Mouse (Mus musculus): Measurements from ENCODE around the gene Lap3.

Lap3 gene

DNA sequence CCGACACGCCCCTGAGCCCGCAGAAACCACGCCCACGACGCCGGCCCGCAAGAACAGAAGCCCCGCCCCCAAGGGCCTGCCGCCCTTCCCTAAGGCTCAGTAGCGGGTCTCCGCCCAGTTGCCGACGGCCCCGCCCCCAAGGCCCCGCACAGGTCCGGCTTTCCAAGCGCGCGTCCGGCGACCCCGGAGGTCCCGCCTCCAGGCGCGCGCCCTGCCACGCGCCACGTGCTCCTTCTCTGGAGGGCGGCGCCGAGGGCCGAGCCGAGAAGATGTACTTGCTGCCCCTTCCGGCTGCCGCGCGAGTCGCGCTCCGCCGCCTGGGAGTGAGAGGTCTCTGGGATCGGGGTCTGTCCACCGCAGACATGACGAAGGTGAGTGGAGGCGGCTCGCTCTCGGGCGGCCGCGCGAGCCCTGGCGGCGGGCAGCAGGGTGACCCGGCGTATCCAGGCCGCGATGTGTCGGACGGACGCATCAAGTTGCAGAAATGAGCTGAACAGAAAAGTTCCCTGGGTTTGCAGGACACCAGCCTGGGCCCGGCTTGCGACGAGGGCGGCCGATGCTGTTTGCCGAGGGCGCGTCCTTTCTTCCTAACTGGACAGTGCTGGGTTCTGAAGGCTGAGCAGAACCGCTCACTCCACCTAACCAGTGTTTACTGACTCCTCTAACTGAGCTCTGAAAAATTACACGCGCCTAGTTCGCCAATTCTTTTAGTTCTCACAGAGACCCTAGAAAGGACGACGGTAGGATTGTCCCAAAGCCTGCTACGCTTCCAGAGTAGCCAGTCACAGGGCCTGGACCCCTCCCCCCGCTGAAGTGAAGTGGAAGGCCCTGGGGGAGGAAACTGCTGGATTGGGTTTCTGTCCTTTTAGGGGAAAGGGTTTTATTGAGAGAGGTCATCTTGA is at the start of gene Lap3:
Gene Lap3 (plus strand): TSS at position 184 of the 902 bp plus-strand sequence.
- DNase-seq, result peak; percentile 98

DNA sequence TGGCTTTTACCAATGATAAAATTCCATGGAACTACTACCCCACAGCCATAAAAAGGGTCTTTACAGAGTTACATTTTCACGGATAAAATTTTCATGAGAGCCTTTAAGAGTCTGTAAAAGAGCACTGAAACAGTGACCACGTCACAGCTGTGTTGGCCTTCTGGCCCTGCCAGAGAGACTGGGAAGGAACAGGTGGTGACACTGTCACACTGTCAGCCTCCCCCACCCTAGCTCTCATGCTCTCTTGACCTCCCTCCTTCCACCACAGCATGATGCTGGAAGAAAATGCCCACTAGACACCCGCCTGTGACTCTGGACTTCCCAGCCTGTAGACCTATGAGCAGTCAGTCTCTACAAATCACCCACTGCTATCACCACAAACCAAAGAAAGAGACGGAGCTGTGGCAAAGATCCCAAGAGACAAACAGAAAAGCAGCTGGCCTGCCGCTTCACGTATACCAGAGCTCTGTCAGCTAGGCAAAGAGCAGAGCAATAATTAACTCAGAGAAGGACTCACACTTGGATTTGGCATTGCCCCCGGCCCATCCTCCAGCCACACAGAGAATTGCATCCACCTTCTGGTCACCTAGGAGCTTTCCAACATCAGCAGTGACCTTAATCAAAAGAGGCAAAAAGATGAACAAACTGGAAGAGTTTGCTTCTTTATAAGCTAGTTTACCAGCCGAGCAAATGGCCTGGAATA is 48.9 kb upstream of the Lap3 start:
- DNase-seq, result no peak

DNA sequence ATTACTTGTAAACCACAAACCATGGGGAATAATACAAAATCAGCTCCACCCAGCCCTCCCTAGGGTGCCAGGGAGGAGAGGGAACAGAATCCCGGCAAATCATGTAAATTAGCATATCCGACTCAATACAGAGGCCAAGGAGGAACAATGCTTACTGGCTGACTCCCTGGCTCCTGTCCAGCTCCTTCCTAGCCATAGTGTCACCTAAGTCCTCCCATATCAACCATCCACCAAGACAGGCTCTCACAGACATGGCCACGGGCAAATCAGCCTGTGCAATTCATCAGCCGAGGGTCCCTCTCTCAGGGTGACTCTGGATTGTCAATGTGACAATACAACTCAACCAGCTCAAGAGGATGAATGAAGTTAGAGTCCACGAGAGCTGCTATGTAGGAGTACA is 44.5 kb upstream of the Lap3 start:
- DNase-seq, result no peak

DNA sequence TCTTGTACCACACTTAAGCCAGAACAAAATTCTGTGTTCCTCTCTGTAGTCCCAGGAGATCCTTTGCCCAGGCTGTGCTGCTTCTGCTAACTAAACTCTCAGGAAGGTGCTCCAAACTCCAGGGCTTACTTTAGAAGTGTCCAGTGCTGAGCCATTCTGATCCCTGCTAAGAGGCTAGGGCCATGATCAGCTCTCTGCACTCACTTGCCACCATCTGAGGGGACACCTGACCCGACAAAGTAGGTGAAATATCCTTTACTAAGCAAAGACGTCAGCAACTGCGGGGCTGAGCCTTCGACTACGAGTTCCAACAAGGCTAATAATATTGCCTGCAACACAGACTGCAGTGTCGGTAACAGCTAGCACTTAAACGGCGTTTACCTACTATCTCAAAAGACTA is 44.0 kb upstream of the Lap3 start:
- no peak for DNase-seq

DNA sequence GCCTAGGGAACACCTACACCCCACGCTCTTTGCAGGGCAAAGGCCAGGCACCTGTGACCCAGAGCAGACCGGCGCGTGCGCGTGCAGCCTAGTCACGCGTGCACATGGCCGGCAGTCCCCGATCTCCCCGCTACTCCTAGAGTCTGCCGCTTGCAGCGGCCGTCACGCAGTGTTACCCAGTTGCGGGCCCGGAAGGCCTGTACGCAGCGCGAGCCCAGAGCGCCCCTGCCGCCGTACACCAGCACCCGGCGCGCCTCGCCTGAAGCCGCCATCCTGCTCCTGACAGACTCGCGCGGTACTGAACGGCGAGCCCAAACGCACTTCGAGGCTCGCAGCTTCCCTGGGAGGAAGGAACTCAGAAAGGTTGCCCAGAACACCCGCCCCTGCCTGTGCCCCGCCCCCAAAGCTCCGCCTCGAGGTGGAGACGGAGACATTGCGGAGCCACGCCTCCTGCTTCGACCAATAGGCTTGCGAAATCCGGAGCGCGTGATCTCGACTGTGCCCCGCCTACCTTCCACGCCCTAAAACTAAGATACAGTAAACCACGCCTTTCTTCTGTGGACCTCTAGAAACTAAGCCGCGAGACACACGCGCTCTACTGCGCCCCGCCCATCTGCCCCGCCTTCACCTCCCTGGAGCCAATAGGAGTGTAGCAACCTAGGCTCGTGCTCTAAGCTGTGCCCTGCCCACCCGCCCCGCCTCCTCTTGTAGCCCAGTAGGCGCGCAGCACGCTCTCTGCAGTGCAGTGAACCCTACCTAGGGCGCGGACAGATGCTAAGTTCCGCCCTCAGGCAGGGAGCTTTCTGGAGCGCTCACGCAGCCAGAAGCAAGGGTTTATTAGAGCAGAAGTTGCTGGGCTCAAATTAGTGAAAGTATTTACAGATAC is 43.1 kb upstream of the Lap3 start, which contains the start of gene Qdpr:
Gene Qdpr (minus strand): TSS at position 406 of the 886 bp plus-strand sequence.
- DNase-seq, result peak; percentile 97

DNA sequence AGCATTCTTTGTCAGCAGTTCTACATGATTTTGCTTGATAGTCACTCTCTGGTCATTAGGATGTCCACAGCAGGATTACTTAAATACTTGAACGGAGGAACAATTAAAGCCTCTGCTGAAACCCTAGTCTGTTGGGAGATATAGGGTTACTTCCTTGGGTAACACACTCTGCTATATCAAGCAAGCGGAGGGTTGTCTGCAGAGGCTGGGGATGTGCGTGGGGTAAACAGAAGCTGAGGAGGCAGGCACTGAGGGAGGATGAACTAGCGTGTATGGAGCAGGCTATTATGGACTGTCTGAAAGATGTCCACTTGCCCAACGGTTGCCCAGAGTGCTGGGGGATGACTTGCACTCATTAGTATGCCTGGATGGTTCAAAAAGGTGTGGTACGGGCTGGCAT is 39.7 kb upstream of the Lap3 start, which contains the start of gene Clrn2:
Gene Clrn2 (plus strand): TSS at position 301 of the 400 bp plus-strand sequence.
- no peak for DNase-seq

DNA sequence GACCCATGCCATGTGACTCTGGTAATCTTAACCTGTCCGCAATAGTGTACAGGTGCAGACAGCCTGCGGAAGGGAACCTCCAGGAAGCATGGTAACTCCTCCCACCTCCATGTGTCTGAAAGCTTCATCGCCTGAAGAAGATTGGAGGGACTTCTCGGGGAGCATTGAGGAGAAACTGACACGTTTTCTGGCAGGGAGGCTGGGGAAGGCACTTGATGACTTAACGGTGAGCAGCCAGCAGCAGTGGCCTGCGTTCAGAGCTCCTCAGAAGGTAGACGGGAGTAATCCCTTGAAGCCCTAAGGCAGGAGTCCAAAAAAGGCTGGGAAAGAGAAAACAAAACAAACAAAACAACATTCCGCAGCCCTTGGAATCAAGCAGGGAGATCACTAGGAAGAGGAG is 38.7 kb upstream of the Lap3 start:
- no peak for DNase-seq

DNA sequence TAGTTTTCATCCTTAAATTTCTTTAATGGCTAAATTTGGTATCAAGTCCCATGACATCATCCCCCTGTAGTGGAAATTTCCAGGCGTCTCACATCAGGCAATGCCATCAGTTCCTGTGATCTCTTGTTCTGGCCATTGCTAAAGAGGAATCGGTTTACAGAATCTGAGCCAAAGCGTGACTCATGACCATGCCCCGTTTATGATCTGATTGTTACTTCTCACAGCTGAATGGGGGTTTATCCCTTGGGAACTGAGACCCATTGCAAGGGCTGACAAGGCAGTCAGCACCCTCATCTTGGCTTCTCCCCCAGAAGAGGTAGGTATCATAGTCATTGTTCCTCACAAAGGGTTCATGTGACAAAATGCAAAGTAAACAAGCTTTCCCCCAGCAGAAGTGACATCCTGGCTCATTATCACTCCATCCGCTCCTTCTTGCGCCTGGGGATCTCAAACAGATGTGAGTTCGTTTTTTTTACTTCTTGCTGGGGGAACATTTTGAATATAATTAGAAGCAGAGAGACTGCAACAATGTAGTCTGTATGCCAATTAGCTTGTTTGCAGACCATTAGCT is 20.2 kb upstream of the Lap3 start:
- DNase-seq, result peak; percentile 44

DNA sequence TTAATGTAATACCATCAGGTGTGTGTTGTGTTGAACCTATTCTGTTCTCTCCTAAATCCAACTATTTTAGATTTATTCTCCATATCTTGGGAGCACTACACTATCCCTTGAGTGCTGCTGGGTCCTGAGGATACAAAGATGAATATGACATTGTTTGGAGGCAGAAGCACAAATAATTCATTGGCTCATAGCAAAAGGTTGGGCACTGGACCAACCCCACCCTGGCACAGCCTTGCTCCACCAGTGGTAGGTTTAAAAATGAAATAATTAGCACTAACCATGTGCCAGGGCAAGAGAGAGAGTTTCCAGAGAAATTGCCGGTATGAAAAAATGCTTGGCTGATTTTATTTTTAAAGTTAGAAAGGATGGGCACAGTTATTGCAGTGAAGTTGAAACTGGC is 19.7 kb upstream of the Lap3 start:
- no peak for DNase-seq

DNA sequence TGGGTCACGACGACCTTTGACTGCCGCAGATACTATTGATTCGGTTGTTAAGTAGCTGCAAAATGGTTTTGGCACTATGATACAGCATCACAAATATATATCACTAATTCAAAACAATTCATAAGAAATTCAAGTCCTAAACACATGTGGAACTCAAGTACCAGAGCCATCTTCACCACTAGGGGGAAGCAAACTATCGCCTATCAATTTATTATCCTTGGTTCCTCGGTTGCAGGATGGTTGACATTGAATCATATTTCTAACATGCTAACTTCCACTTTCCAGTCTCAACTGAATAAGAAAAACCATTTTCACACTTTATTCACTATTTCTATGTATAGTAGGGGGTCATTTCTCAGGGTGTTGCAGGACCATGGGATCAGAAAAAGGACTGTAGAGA is 19.0 kb upstream of the Lap3 start:
- peak; percentile 66 for DNase-seq

DNA sequence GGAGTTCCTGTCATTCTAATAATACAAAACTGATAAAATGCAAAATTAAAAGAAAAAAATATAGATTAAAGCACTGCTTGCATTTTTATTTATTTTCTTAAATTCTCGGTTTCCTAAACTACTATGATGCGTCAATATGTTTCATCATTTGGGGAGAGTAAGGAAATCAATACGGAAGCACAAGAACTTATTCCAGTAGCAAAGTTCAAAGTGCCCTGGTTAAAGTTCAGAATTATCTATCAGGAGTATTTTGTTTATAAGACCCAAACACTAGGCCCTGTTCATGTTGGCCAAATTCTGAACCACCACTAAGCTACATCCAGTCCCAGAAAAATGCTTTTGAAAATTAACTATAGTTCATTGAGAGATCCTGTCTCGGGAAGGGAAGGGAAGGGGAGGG is 18.4 kb upstream of the Lap3 start:
- DNase-seq, result no peak

DNA sequence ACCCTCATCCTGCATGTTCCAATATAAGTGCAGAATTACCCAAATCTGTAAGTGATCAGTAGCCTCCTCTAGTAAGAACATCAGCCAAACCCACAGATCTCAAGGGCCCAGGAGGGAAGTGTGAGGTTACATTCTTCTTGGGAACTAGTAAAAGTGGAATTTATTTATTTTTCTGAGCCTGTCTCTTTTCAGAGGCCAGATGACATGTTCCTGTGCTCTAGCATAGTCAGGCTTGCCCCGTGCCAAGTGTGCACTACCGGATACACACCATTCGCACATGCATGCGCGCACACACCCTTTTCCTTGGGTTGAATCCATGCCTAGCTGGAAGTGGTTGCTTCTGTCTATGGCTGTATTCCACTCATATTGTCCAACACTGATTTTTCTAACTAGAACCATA is 17.4 kb upstream of the Lap3 start:
- DNase-seq, result no peak

DNA sequence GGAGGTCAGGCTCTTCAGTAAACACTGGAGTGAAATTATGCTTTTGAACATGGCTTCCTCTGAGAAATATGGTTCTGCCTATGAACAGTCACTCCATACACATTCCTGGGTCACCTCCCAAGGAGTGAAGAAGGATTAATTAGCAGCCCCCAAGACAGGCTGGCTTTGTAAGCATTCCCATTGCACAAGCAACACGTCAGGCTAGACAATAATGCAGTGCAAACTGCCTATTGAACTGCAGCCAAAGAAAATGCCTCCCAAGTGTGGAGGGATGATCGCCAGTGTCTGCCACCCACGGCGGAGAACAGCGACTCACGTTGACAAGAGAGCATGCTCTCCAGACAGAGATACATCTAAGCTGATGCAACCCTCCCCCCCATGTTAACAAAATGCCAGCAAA is 16.9 kb upstream of the Lap3 start:
- peak; percentile 43 for DNase-seq

DNA sequence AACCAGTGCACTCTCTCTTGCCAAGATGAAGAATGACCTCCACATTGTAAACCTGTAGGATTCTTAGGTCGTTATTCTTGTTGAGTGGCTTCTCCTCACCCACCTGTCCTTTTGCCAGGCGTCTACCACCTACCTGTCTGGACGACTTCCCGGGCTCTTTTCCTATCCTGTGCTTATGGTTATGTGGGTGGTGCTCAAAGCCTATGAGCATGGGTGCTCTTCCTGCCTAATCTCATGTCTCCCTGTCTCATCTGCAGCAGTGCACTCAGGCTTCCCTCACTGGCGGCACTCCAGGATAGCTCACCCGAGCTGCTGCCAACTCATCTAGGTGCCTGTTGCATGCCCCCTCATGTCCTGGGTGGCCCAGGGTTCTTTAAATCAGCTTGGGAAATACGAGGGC is 15.6 kb upstream of the Lap3 start:
- no peak for DNase-seq

DNA sequence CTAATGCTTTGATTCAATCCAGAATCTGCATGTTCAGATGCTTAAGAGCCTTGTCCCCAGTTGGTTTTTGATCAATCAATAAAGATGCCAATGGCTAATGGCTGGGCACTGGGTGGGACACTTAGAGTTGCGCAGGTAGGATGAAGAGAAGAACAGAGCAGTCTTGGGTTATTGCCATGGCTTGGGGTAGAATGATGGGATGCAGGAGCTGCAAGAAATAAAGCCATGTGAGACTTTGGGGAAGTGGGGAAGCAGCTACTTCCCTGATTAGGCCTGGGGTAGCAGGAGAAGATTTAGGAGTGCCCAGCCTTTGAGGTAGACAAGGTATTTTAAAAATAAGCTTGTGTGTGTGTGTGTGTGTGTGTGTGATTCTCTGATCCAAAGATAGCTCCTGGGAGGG is 13.1 kb upstream of the Lap3 start:
- DNase-seq, result no peak

DNA sequence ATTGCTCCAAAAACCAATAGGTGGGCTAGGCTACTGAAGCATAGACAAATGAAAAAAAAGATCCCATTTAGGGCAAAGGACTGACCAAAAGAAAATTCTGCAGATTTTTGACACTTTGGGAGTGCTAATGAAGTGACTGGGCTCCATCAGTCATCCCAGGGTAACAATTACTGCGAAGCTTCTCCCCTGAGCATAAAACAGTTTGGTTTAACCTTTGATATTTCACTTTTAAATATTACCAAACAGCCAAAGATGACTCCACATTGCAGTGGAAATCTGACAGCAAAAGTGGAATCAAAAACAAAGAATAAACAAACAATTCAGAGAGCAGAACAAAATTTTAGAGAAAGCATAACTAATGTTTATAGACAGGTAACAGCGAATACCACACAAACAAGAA is 12.0 kb upstream of the Lap3 start:
- DNase-seq, result no peak

DNA sequence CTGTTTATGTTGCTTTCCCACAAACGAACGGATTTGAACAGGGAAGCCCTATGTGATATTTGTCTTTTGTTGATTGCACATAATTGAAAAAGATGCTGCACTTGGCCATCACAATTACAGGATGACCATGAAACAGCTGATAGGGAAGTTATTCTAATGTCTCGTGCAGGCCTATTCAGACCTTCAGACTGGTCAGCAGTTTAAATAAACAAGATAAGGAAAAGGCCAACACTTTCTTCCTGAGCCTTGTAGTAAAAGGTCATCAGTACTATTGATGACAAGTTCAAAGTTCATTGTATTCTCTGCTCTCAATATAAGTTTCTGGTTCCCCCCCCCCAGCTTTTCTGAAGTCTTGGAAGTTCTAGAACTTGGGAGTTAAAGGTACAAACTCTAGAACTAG is 10.6 kb upstream of the Lap3 start:
- DNase-seq, result no peak

DNA sequence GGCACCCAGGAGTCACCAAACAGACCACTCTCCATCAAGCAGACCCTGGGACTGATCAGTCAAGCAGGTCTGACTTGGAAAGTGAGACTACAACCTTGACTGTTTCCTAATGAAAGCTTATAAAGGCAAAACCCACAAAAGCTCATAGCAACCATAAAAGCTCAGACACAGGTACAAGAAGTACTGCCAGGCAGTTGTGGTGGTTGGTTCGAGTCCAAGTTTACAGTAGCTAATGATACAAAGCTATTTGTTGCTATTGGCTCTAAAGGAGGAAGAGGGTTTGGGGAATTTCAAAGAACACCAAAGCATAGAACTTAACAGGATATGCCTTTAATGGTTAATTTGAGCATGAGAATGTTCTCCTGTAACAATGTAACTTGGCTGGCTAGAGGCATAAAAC is 9.5 kb upstream of the Lap3 start:
- no peak for DNase-seq

DNA sequence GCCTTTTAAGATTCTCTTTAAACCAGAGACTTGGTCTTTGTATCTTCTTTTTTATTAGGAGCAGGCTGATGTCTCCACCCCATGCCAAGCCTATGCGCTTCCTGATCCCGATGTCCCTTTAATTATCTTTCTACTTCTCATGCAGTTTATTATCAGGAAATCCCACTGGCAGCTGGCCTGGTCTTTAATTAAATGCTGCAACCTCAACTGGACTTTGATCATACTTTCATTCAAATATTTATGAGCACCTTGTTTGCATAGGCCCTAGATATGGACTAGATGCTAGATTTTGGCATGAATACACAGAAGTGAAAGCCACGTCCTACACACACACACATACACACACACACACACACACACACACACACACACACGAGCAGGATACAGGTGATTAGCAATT is 1.4 kb upstream of the Lap3 start:
- DNase-seq, result no peak

DNA sequence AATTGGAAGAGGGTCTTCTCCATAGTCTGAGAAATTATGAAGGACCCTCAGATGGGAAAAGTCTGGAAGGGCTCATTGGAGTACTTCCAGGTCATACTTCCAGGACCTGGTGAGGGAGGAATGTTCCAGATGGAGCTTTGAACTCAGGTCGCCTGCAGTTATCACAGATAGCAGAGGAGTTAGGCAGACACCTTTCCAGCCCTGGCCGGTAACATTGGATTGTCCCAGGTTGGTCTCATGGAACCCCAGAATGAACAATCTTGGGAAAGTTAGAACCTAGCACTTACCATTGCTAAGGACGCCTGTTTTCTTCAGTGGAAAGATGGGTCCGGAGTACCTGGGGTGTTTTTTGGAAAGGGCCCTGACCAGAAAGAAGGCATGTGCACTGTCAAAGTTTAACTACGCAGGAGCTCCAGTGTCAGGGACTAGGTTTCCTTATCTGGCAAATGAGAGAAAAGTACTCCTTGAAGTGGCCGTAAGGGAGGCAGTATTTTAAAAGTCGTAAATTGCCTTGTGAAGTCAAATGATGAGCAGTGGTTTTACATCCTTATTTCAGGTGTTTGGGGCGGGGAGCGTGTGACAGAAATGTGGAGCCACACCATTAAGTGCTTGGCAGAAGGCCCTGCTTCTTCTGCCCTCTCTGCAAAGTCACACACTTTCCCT is 1.1 kb downstream of the Lap3 start:
- no peak for DNase-seq

DNA sequence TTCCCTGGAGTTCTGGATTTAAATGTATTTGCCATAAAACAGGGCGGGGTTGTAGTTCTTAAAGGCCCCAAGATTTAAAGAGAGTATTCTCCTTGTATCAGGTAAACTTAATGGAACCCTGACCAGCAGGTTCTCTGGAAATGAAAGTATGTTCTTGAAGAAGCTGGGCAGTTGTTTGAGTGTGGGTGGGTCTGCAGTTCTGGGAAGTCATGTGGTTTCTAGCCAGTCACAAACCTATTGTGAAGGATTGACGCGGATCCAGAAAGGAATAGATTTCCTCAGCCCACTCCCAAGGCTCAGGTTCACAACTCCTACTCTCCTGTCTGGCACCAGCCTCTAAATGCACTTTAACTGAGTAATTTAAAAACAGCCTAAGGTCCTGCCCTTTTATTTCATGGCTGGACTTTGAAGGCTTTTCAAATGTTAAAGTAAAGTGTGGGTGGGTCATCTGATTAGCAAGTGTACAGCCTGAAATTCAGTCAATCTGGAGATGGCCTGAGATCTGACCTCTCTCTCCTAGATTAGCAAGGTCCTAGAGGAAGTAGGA is 2.3 kb downstream of the Lap3 start:
- DNase-seq, result no peak

DNA sequence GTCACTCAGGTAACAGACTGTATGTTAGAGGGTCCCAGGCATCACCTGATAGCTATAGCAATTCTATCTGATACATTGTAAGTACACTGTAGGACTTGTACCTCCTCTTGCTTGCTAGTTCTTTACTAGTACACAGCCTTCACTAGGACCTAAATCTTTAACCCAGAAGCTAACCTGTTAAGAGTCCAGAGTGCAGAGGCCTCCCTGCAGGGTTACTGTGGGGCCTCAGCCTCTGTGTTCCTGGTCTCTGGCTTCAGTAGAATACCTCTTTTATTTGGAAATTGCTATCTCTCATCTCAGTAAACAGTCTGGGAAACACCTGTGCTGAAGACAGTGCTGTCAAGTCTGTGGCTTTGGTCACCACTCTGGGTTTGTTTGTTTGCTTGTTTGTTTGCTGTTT is 2.9 kb downstream of the Lap3 start:
- DNase-seq, result no peak
